Mouse (Mus musculus) liver, adult 2 months (tissue): ENCODE results near the gene Mnat1.

Experiments used
- CTCF ChIP-seq: fragments of 200-500 bp; IDR thresholded peaks from 2 replicates; pipeline ENCODE4 v1.5.1; 2011; ENCODE audit warnings: low read depth, low read length, control low read depth
- POLR2A ChIP-seq: fragments of 200-500 bp; IDR thresholded peaks from 2 replicates; pipeline ENCODE4 v1.6.1; 2011; ENCODE audit warnings: low read length, control low read depth; ENCODE audit not compliant: insufficient read depth; ENCODE audit errors: extremely low read depth

DNA sequence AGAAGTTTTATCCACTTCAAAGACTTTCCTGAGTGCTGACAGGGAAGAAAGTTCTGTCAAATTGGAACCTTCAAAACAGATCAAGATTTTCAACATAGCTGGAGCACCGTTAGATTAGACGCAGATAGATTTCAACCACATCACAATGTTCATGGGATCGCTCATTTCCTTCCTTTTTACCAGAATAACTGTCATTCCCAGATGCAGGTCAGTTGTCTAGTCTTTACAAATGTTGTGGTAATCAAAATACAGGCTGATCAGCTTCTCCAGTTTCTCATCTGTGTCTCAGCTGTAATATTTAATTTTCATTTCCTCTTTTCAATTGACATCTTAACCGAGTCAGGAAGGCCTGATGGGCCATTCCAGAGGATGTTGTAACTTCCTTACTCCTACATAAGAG is 39.7 kb upstream of the Mnat1 start:
- no peak for TF ChIP-seq CTCF
- TF ChIP-seq POLR2A: no peak
